Mouse (Mus musculus) gastrocnemius, postnatal 25 days (tissue): ENCODE results near the gene Tln1. TPM values are rescaled to one million over a fixed set of nuclear protein-coding genes. Genes with fewer than 3 reads are reported as not detected.

Source experiments
- total RNA-seq, 2 experiments: library from RNA; stranded (reverse); gene quantifications; 1 replicate in 1 of 2; 2 replicates in 1 of 2; pipeline ENCODE4 v1.2.3; 2021

The Tln1 gene
- total RNA-seq, 2 experiments from 2014 or later = 56.2 to 79.8 TPM

Other genes starting within 250 kb of the Tln1 start
- gene Rusc2, start 180.7 kb downstream of the Tln1 start, total RNA-seq = 10 to 100 TPM; 22.1 to 24.2 TPM
- not detected for gene Fam166b, start 133.6 kb downstream of the Tln1 start, total RNA-seq
- 10 to 100 TPM; 41.7 to 47.2 TPM for gene Tesk1, start 120.8 kb downstream of the Tln1 start, total RNA-seq
- not detected for gene Cd72, start 108.1 kb downstream of the Tln1 start, total RNA-seq
- gene Sit1, start 79.0 kb downstream of the Tln1 start, total RNA-seq = not detected
- gene Ccdc107, start 69.8 kb downstream of the Tln1 start, total RNA-seq = 10 to 100 TPM; 21.9 to 26.8 TPM
- gene Arhgef39, start 63.0 kb downstream of the Tln1 start, total RNA-seq = under 1 TPM in 1 of 2 experiments, not detected in 1; 0.69 TPM
- 1 to 10 TPM; 2.2 to 2.7 TPM for gene Car9, start 55.7 kb downstream of the Tln1 start, total RNA-seq
- over 10,000 TPM in 1 of 2 experiments, 1,000 to 10,000 TPM in 1; 8,936 to 14,319 TPM for gene Tpm2, start 38.9 kb downstream of the Tln1 start, total RNA-seq
- gene Creb3, start 359 bp downstream of the Tln1 start, total RNA-seq = 10 to 100 TPM; 34.9 to 41.8 TPM
- gene Rgp1, start 16.0 kb upstream of the Tln1 start, total RNA-seq = 10 to 100 TPM; 21.1 to 22.5 TPM
- gene Gba2, start 16.2 kb upstream of the Tln1 start, total RNA-seq = 1 to 10 TPM; 5.5 to 6.1 TPM
- gene Msmp, start 21.8 kb upstream of the Tln1 start, total RNA-seq = under 1 TPM in 1 of 2 experiments, not detected in 1; 0.64 TPM
- gene Npr2, start 69.2 kb upstream of the Tln1 start, total RNA-seq = 10 to 100 TPM; 32.5 to 36.6 TPM
- under 1 TPM in 1 of 2 experiments, not detected in 1; 0.33 TPM for gene Spag8, start 90.9 kb upstream of the Tln1 start, total RNA-seq
- gene Hint2, start 93.8 kb upstream of the Tln1 start, total RNA-seq = 10 to 100 TPM; 37.5 to 39.6 TPM
- 10 to 100 TPM; 10.7 to 12.1 TPM for gene Tmem8b, start 106.3 kb upstream of the Tln1 start, total RNA-seq
- gene Fam221b, start 106.5 kb upstream of the Tln1 start, total RNA-seq = under 1 TPM in 1 of 2 experiments, not detected in 1; 0.13 TPM
- not detected for gene Olfr70, start 138.1 kb upstream of the Tln1 start, total RNA-seq
- gene Olfr71, start 147.6 kb upstream of the Tln1 start, total RNA-seq = not detected
- gene Hrct1, start 164.5 kb upstream of the Tln1 start, total RNA-seq = 1 to 10 TPM; 1.4 to 2.3 TPM
- gene Spaar, start 167.3 kb upstream of the Tln1 start, total RNA-seq = 1 to 10 TPM; 1.3 to 1.5 TPM
- not detected for gene Olfr159, start 208.3 kb upstream of the Tln1 start, total RNA-seq